Mouse (Mus musculus): ENCODE measurements around the gene Spats1. TPM values are rescaled to one million over a fixed set of nuclear protein-coding genes. Genes with fewer than 3 reads are reported as not detected.

Spats1 gene
- polyA plus RNA-seq, 1 experiment = 3.2 TPM

DNA sequence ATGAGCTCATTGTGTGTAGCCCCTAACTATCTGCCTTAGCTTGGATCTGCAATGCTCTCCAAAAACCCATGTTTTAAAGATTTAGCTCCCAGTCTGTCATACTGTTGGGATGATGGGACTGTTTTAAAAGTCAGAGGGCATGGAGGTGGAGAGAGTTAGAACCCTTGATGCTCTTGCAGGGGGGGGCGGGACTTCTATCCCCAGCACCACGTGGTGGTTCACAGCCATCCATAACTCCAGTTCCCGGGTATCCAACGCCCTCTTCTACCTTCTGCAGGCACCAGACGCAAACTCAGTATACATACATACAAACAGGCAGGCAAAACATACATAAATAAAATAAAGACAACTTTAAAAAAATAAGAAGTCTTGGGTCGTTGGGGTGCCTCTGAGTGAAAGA is 1.5 kb downstream of the Spats1 start:
- H3K4me1 ChIP-seq (ENCODE audit: control insufficient read depth, insufficient read depth, low read length) = peaks cover 7% of the 10 kb centered on the region
- no peaks in the 10 kb centered on the region for H3K27me3 ChIP-seq (ENCODE audit: control insufficient read depth, insufficient read depth, low read length, poor library complexity, severe bottlenecking)
- 0 out of 2 replicates have a peak overlapping the region, but pooled peaks have one; percentile 23 for H3K4me3 ChIP-seq (ENCODE audit: low read depth, low read length)
- H3K9me3 ChIP-seq (replicated peaks; ENCODE audit: control insufficient read depth, insufficient read depth, low read length, poor library complexity, severe bottlenecking) = no peaks in the 10 kb centered on the region
- H3K36me3 ChIP-seq (ENCODE audit: control insufficient read depth, insufficient read depth, low read length, poor library complexity, severe bottlenecking) = no peaks in the 10 kb centered on the region
- H3K9ac ChIP-seq (ENCODE audit: low read depth, poor library complexity, severe bottlenecking) = peak overlapping the region; percentile 51
- peak overlapping the region; percentile 92 for H3K27ac ChIP-seq (ENCODE audit: insufficient read depth, low read length)
- no peak for TF ChIP-seq POLR2A (IDR thresholded peaks at IDR 0.05; ENCODE audit: insufficient read depth, low read length)
- no peak for TF ChIP-seq EP300 (IDR thresholded peaks at IDR 0.05; ENCODE audit: insufficient read depth, low read depth, low read length)
- TF ChIP-seq CTCF (IDR thresholded peaks at IDR 0.05; ENCODE audit: low read depth, low read length) = no peak

DNA sequence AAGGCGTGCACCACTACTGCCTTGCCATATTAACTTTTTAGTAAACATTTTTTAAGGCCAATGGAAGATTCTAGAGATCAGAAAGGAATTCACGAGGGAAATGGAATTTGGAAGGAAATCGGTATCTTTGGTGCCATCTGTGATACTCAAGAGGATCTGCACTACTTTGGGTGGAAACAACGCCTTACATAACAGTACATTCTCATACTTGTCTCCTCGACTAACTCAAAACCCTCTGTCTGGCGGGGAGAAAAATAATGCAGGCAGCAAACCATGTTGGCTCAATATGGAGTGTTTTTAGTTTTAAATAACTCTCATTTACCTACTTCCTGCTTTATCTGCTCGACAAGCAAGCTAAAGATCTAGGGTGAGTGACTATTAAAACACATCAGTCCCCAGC is 4.5 kb downstream of the Spats1 start:
- TF ChIP-seq CTCF (IDR thresholded peaks at IDR 0.05; ENCODE audit: low read depth, low read length) (no peak), POLR2A (IDR thresholded peaks at IDR 0.05; ENCODE audit: insufficient read depth, low read length) (no peak), EP300 (IDR thresholded peaks at IDR 0.05; ENCODE audit: insufficient read depth, low read depth, low read length) (no peak)
- Histone ChIP-seq H3K9ac (ENCODE audit: low read depth, poor library complexity, severe bottlenecking) (no peak overlapping the region), H3K4me3 (ENCODE audit: low read depth, low read length) (no peak overlapping the region), H3K27me3 (ENCODE audit: control insufficient read depth, insufficient read depth, low read length, poor library complexity, severe bottlenecking) (no peaks in the 10 kb centered on the region), H3K27ac (ENCODE audit: insufficient read depth, low read length) (no peak overlapping the region), H3K9me3 (replicated peaks; ENCODE audit: control insufficient read depth, insufficient read depth, low read length, poor library complexity, severe bottlenecking) (peaks cover 8% of the 10 kb centered on the region; the same call in 1 of the 2 replicates), H3K36me3 (ENCODE audit: control insufficient read depth, insufficient read depth, low read length, poor library complexity, severe bottlenecking) (no peaks in the 10 kb centered on the region), H3K4me1 (ENCODE audit: control insufficient read depth, insufficient read depth, low read length) (peaks cover 3% of the 10 kb centered on the region)

DNA sequence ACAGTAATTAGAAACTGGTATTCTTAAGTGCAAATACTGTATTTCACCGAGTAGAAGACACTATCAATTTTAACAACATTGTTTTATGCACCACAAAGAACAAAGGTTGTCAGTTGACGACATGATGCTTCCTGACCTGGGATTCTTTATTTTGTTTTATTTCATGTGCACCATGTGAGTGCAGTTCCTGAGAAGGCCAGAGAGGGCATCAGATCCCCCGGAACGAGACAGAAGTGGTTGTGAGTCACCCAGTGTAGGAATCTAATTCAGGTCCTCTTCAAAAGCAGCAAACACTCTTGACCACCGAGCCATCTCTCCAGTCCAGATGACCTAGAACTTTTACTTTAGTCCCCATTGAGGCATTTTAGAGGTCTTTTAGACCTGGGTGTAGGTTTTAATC is 6.9 kb downstream of the Spats1 start:
- Histone ChIP-seq H3K4me3 (ENCODE audit: low read depth, low read length) (no peak overlapping the region), H3K9ac (ENCODE audit: low read depth, poor library complexity, severe bottlenecking) (no peak overlapping the region), H3K9me3 (replicated peaks; ENCODE audit: control insufficient read depth, insufficient read depth, low read length, poor library complexity, severe bottlenecking) (peaks cover 8% of the 10 kb centered on the region; the same call in 1 of the 2 replicates), H3K27me3 (ENCODE audit: control insufficient read depth, insufficient read depth, low read length, poor library complexity, severe bottlenecking) (no peaks in the 10 kb centered on the region), H3K4me1 (ENCODE audit: control insufficient read depth, insufficient read depth, low read length) (peaks cover 5% of the 10 kb centered on the region), H3K36me3 (ENCODE audit: control insufficient read depth, insufficient read depth, low read length, poor library complexity, severe bottlenecking) (no peaks in the 10 kb centered on the region), H3K27ac (ENCODE audit: insufficient read depth, low read length) (no peak overlapping the region)
- no peak for TF ChIP-seq CTCF (IDR thresholded peaks at IDR 0.05; ENCODE audit: low read depth, low read length)
- TF ChIP-seq EP300 (IDR thresholded peaks at IDR 0.05; ENCODE audit: insufficient read depth, low read depth, low read length) = no peak
- TF ChIP-seq POLR2A (IDR thresholded peaks at IDR 0.05; ENCODE audit: insufficient read depth, low read length) = no peak

DNA sequence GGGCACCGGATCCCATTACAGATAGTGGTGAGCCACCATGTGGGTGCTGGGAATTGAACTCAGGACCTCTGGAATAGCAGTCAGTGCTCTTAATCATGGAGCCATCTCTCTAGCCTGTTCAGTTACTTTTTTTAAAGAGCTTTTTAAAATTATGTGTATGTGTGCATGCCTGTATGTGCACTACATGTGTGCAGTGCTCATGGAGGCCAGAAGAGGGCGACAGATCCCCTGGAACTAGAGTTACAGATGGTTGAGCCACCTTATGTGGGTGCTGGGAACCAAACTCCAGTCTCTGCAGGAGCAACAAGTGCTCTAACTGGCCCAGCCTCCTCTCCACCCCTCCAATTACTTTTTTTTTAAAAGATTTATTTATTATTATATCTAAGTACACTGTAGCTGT is 8.5 kb downstream of the Spats1 start:
- Histone ChIP-seq H3K9me3 (replicated peaks; ENCODE audit: control insufficient read depth, insufficient read depth, low read length, poor library complexity, severe bottlenecking) (peaks cover 8% of the 10 kb centered on the region; the same call in 1 of the 2 replicates), H3K4me1 (ENCODE audit: control insufficient read depth, insufficient read depth, low read length) (peaks cover 2% of the 10 kb centered on the region), H3K36me3 (ENCODE audit: control insufficient read depth, insufficient read depth, low read length, poor library complexity, severe bottlenecking) (no peaks in the 10 kb centered on the region), H3K9ac (ENCODE audit: low read depth, poor library complexity, severe bottlenecking) (no peak overlapping the region), H3K27ac (ENCODE audit: insufficient read depth, low read length) (no peak overlapping the region), H3K27me3 (ENCODE audit: control insufficient read depth, insufficient read depth, low read length, poor library complexity, severe bottlenecking) (no peaks in the 10 kb centered on the region), H3K4me3 (ENCODE audit: low read depth, low read length) (no peak overlapping the region)
- peak; percentile 3 for TF ChIP-seq CTCF (IDR thresholded peaks at IDR 0.05; ENCODE audit: low read depth, low read length)
- no peak for TF ChIP-seq EP300 (IDR thresholded peaks at IDR 0.05; ENCODE audit: insufficient read depth, low read depth, low read length)
- no peak for TF ChIP-seq POLR2A (IDR thresholded peaks at IDR 0.05; ENCODE audit: insufficient read depth, low read length)

DNA sequence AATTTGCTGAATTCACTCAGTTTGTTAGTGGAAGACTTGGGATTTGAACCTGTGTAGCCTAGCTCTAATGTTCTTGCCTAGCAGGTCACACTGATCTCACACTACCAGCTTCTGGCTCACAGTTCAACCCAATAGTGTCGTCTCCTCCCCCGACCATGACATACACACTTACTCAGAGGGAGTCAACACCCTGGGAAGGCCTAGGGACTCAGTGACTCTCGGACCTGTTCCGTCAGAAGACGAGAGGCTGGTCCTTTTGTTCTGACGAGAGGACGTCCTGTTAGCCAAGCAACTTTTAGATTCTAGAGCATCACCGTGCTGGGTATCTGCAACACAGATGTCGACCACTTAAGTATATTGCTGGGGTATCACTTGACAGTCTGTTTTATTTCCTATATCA is 11.0 kb downstream of the Spats1 start:
- Histone ChIP-seq H3K4me1 (ENCODE audit: control insufficient read depth, insufficient read depth, low read length) (peaks cover 5% of the 10 kb centered on the region), H3K36me3 (ENCODE audit: control insufficient read depth, insufficient read depth, low read length, poor library complexity, severe bottlenecking) (no peaks in the 10 kb centered on the region), H3K27me3 (ENCODE audit: control insufficient read depth, insufficient read depth, low read length, poor library complexity, severe bottlenecking) (no peaks in the 10 kb centered on the region), H3K4me3 (ENCODE audit: low read depth, low read length) (no peak overlapping the region), H3K9ac (ENCODE audit: low read depth, poor library complexity, severe bottlenecking) (no peak overlapping the region), H3K27ac (ENCODE audit: insufficient read depth, low read length) (peak overlapping the region; percentile 17), H3K9me3 (replicated peaks; ENCODE audit: control insufficient read depth, insufficient read depth, low read length, poor library complexity, severe bottlenecking) (peaks cover 8% of the 10 kb centered on the region; the same call in 1 of the 2 replicates)
- TF ChIP-seq POLR2A (IDR thresholded peaks at IDR 0.05; ENCODE audit: insufficient read depth, low read length) (no peak), CTCF (IDR thresholded peaks at IDR 0.05; ENCODE audit: low read depth, low read length) (no peak), EP300 (IDR thresholded peaks at IDR 0.05; ENCODE audit: insufficient read depth, low read depth, low read length) (no peak)

DNA sequence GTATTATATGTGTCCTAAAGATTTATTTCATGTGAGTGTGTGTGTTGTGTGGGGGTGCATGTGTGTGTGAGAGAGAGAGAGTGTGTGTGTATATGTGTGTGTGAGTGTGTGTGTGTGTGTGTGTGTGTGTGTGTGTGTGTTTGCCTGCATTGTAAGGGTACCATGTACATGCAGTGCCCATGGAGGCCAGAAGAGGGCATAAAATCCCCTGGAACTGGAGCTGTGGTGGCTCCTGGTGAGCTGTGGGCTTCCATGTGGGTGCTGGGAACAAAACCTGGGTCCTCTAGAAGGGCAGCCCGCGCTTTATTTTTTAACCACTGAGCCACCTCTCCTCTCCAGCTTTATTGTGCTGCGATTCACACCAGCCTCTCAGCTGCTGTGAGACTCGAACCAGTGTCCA is 12.7 kb downstream of the Spats1 start:
- no peak overlapping the region for H3K9ac ChIP-seq (ENCODE audit: low read depth, poor library complexity, severe bottlenecking)
- peak overlapping the region; percentile 62 for H3K27ac ChIP-seq (ENCODE audit: insufficient read depth, low read length)
- TF ChIP-seq POLR2A (IDR thresholded peaks at IDR 0.05; ENCODE audit: insufficient read depth, low read length) (no peak), EP300 (IDR thresholded peaks at IDR 0.05; ENCODE audit: insufficient read depth, low read depth, low read length) (no peak), CTCF (IDR thresholded peaks at IDR 0.05; ENCODE audit: low read depth, low read length) (peak; percentile 43)
- no peaks in the 10 kb centered on the region for H3K27me3 ChIP-seq (ENCODE audit: control insufficient read depth, insufficient read depth, low read length, poor library complexity, severe bottlenecking)
- no peaks in the 10 kb centered on the region for H3K36me3 ChIP-seq (ENCODE audit: control insufficient read depth, insufficient read depth, low read length, poor library complexity, severe bottlenecking)
- no peak overlapping the region for H3K4me3 ChIP-seq (ENCODE audit: low read depth, low read length)
- H3K9me3 ChIP-seq (replicated peaks; ENCODE audit: control insufficient read depth, insufficient read depth, low read length, poor library complexity, severe bottlenecking) = 0 out of 2 replicates have a peak, but pooled peaks cover 4% of the 10 kb centered on the region
- peaks cover 7% of the 10 kb centered on the region for H3K4me1 ChIP-seq (ENCODE audit: control insufficient read depth, insufficient read depth, low read length)

Measured in ES-Bruce4 (cell line).